Mouse (Mus musculus) CH12.LX (cell line): ENCODE measurements around the gene Rasa3. TPM values are rescaled to one million over a fixed set of nuclear protein-coding genes. Genes with fewer than 3 reads are reported as not detected.

ENCODE experiments used
- DNase-seq: peaks from one replicate; pipeline ENCODE4 v3.0.0-alpha.2; 2013; ENCODE audit errors: extremely low read depth
- H3K27ac ChIP-seq: 2 replicates; pipeline ENCODE4 v1.5.1; 2012; ENCODE audit warnings: low read depth, mild to moderate bottlenecking, control low read depth, moderate library complexity; ENCODE audit not compliant: insufficient read depth
- H3K27me3 ChIP-seq: replicated peaks from 2 replicates; pipeline ENCODE3; 2012; ENCODE audit warnings: inconsistent platforms
- H3K36me3 ChIP-seq, 2 experiments: replicated peaks in 1 of 2; 2 replicates each; pipeline versions ENCODE3 to v1.6.1; 2012; ENCODE audit warnings: inconsistent platforms in 1 of 2, low read length in 1 of 2, mild to moderate bottlenecking in 1 of 2, mixed read lengths in 1 of 2, moderate library complexity in 1 of 2; ENCODE audit not compliant: control insufficient read depth in 1 of 2, insufficient read depth in 1 of 2
- H3K4me1 ChIP-seq, 2 experiments: 2 replicates each; pipeline ENCODE4 v1.6.1; 2012; ENCODE audit warnings: inconsistent platforms in 1 of 2, moderate library complexity in 1 of 2; ENCODE audit not compliant: insufficient read depth in 2 of 2, control insufficient read depth in 1 of 2
- H3K4me2 ChIP-seq: 2 replicates; pipeline ENCODE4 v1.6.1; 2012; ENCODE audit warnings: low read depth, mild to moderate bottlenecking, control low read depth; ENCODE audit not compliant: poor library complexity, insufficient read depth, severe bottlenecking
- H3K4me3 ChIP-seq, 3 experiments: fragments of 150-350 bp in 1 of 3; sonication (generic) in 1 of 3; replicated peaks in 1 of 3; 2 replicates each; pipeline versions ENCODE3 to v1.5.1; 2011 to 2012; ENCODE audit warnings: low read depth in 2 of 3, low read length in 2 of 3, mild to moderate bottlenecking in 2 of 3, moderate library complexity in 2 of 3, control low read depth in 1 of 3, improper control_type of control experiment in 1 of 3, inconsistent platforms in 1 of 3, mixed read lengths in 1 of 3; ENCODE audit not compliant: poor library complexity in 1 of 3
- H3K79me2 ChIP-seq: replicated peaks from 2 replicates; pipeline ENCODE4 v1.6.1; 2012; ENCODE audit warnings: mild to moderate bottlenecking, moderate library complexity; ENCODE audit not compliant: control insufficient read depth, poor library complexity, insufficient read depth, severe bottlenecking; ENCODE audit errors: extremely low read depth
- H3K9ac ChIP-seq: 2 replicates; pipeline ENCODE4 v1.6.1; 2012; ENCODE audit warnings: low read depth, mild to moderate bottlenecking, control low read depth, moderate library complexity; ENCODE audit not compliant: insufficient read depth
- H3K9me3 ChIP-seq: replicated peaks from 2 replicates; pipeline ENCODE3; 2012; ENCODE audit warnings: low read length, inconsistent platforms, mixed read lengths
- BHLHE40 ChIP-seq: IDR thresholded peaks from 2 replicates; pipeline ENCODE4 v1.6.1; 2011; ENCODE audit warnings: mild to moderate bottlenecking, low read depth, low read length, improper control_type of control experiment
- CHD1 ChIP-seq: IDR thresholded peaks from 2 replicates; pipeline ENCODE4 v1.6.1; 2012; ENCODE audit warnings: low read depth, low read length, improper control_type of control experiment, inconsistent platforms
- CTCF ChIP-seq, 2 experiments: IDR thresholded peaks in 1 of 2; conservative IDR thresholded peaks in 1 of 2; 2 replicates each; pipeline ENCODE4 v1.5.1; 2011 to 2012; ENCODE audit warnings: low read depth in 2 of 2, low read length in 2 of 2, improper control_type of control experiment in 1 of 2, inconsistent platforms in 1 of 2, mild to moderate bottlenecking in 1 of 2, moderate library complexity in 1 of 2
- EP300 ChIP-seq: IDR thresholded peaks from 2 replicates; pipeline ENCODE4 v1.6.1; 2011; ENCODE audit warnings: low read length, improper control_type of control experiment
- ETS1 ChIP-seq: conservative IDR thresholded peaks from 2 replicates; pipeline ENCODE4 v1.6.1; 2012; ENCODE audit warnings: low read depth, mild to moderate bottlenecking, inconsistent platforms, low read length, improper control_type of control experiment, moderate library complexity
- HCFC1 ChIP-seq: IDR thresholded peaks from 2 replicates; pipeline ENCODE4 v1.6.1; 2012; ENCODE audit warnings: low read depth, mild to moderate bottlenecking, inconsistent platforms, low read length, improper control_type of control experiment
- JUN ChIP-seq: IDR thresholded peaks from 2 replicates; pipeline ENCODE4 v1.6.1; 2011; ENCODE audit warnings: low read depth, mild to moderate bottlenecking, low read length, improper control_type of control experiment, moderate library complexity; ENCODE audit not compliant: insufficient read depth
- JUND ChIP-seq: conservative IDR thresholded peaks from 2 replicates; pipeline ENCODE4 v1.6.1; 2011; ENCODE audit warnings: low read depth, low read length, improper control_type of control experiment
- KAT2A ChIP-seq: IDR thresholded peaks from 2 replicates; pipeline ENCODE4 v1.6.1; 2012; ENCODE audit warnings: low read length, improper control_type of control experiment, inconsistent platforms; ENCODE audit not compliant: insufficient replicate concordance
- MAFK ChIP-seq: IDR thresholded peaks from 2 replicates; pipeline ENCODE4 v1.6.1; 2011; ENCODE audit warnings: low read length, improper control_type of control experiment; ENCODE audit not compliant: insufficient replicate concordance
- MAX ChIP-seq: IDR thresholded peaks from 2 replicates; pipeline ENCODE4 v1.6.1; 2011; ENCODE audit warnings: low read length, improper control_type of control experiment
- MAZ ChIP-seq: IDR thresholded peaks from 2 replicates; pipeline ENCODE4 v1.6.1; 2012; ENCODE audit warnings: low read depth, mild to moderate bottlenecking, inconsistent platforms, low read length, improper control_type of control experiment, moderate library complexity
- MXI1 ChIP-seq: IDR thresholded peaks from 2 replicates; pipeline ENCODE4 v1.6.1; 2011; ENCODE audit warnings: mild to moderate bottlenecking, low read depth, low read length, improper control_type of control experiment
- MYC ChIP-seq: IDR thresholded peaks from 2 replicates; pipeline ENCODE4 v1.6.1; 2011; ENCODE audit warnings: low read depth, mild to moderate bottlenecking, improper control_type of control experiment, low read length
- PAX5 ChIP-seq: IDR thresholded peaks from 2 replicates; pipeline ENCODE4 v1.6.1; 2012; ENCODE audit warnings: low read length, inconsistent platforms, mixed read lengths
- POLR2A ChIP-seq: IDR thresholded peaks from 2 replicates; pipeline ENCODE4 v1.6.1; 2011; ENCODE audit warnings: low read depth, mild to moderate bottlenecking, improper control_type of control experiment, low read length
- RAD21 ChIP-seq: IDR thresholded peaks from 2 replicates; pipeline ENCODE4 v1.6.1; 2011; ENCODE audit warnings: low read depth, mild to moderate bottlenecking, low read length, improper control_type of control experiment, moderate library complexity
- RCOR1 ChIP-seq: conservative IDR thresholded peaks from 2 replicates; pipeline ENCODE4 v1.6.1; 2012; ENCODE audit warnings: low read depth, mild to moderate bottlenecking, inconsistent platforms, low read length, improper control_type of control experiment
- TBP ChIP-seq: conservative IDR thresholded peaks from 2 replicates; pipeline ENCODE4 v1.6.1; 2011; ENCODE audit warnings: low read depth, low read length, improper control_type of control experiment
- TCF12 ChIP-seq: IDR thresholded peaks from 2 replicates; pipeline ENCODE4 v1.6.1; 2014; ENCODE audit warnings: low read depth, mild to moderate bottlenecking, inconsistent platforms, low read length, improper control_type of control experiment
- USF1 ChIP-seq: IDR thresholded peaks from 2 replicates; pipeline ENCODE4 v1.6.1; 2014; ENCODE audit warnings: low read depth, mild to moderate bottlenecking, inconsistent platforms, low read length, improper control_type of control experiment
- USF2 ChIP-seq: conservative IDR thresholded peaks from 2 replicates; pipeline ENCODE4 v1.6.1; 2011; ENCODE audit warnings: low read depth, low read length, improper control_type of control experiment
- ZC3H11A ChIP-seq: IDR thresholded peaks from 2 replicates; pipeline ENCODE4 v1.6.1; 2012; ENCODE audit warnings: low read depth, mild to moderate bottlenecking, inconsistent platforms, low read length, improper control_type of control experiment
- dilution Hi-C: fragments of 300-500 bp; cut with MboI; formaldehyde crosslinking; loops from 2 replicates; pipeline ENCODE4 v1.14.3; 2020; ENCODE audit warnings: low sequenced_read_pairs; ENCODE audit not compliant: extremely low pct_unique_long_range_greater_than_20kb, extremely low pct_ligation_motif_present
- in situ Hi-C: fragments of 300-500 bp; cut with MboI; formaldehyde crosslinking; loops from 3 replicates; pipeline ENCODE4 v1.14.3; 2019; ENCODE audit warnings: low sequenced_read_pairs, low pct_ligation_motif_present, low pct_unique_long_range_greater_than_20kb, mixed read lengths
- polyA plus RNA-seq: library from polyadenylated mRNA; unstranded; fragments of >175 nt; gene quantifications from 2 replicates; pipeline ENCODE4 v1.2.1, GENCODE M21; 2012; ENCODE audit warnings: low read depth; ENCODE audit not compliant: insufficient read length
- total RNA-seq, 2 experiments: library from RNA; depleted of rRNA; stranded (reverse); fragments of 300-350 nt in 1 of 2; fragments of >200 nt in 1 of 2; gene quantifications; 2 replicates each; pipeline ENCODE4 v1.2.3; 2012 to 2014

Rasa3 gene
- total and polyA plus RNA-seq, 3 experiments = 12.8 to 28.5 (median 13.6) TPM

DNA sequence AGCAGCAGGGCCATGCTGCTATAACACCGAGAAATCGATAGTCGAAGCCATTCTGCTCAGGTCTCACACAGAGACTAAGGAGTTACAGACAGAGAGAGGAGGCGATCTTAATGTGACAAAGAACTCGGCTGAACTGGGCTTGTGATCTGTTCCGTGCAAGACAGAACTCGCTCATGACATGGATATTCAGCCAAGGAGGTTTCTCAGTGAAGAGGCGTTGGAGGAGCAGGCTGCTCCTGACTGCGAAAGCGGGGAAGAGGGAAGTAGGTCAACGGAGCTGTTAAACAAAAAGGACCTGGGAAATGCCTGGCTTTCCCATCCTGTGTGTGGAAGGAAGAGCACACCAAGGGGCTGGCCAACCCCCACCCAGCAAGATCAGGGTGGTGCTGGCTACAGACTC lies 105.4 kb downstream of the Rasa3 start:
- dilution Hi-C loops (no loop called here), in situ Hi-C loops (no loop called here)
- H3K4me1 ChIP-seq = no peaks in the 10 kb centered on the region
- no peak overlapping the region for H3K27ac ChIP-seq
- H3K36me3 ChIP-seq = peaks cover 40 to 91% of the 10 kb centered on the region in 2 experiments
- H3K27me3 ChIP-seq = no peaks in the 10 kb centered on the region
- no peaks in the 10 kb centered on the region for H3K79me2 ChIP-seq
- TF ChIP-seq MXI1 = no peak
- no peak for TF ChIP-seq BHLHE40
- TF ChIP-seq USF2 = no peak
- TF ChIP-seq RCOR1 = no peak
- TF ChIP-seq RAD21 = no peak
- no peak for TF ChIP-seq TBP
- no peak for TF ChIP-seq JUND
- TF ChIP-seq POLR2A = no peak
- no peak for TF ChIP-seq ZC3H11A
- TF ChIP-seq PAX5 = no peak
- no peak for TF ChIP-seq MAFK
- no peak for TF ChIP-seq JUN
- TF ChIP-seq KAT2A = no peak
- no peak for TF ChIP-seq CHD1
- TF ChIP-seq, all 38 proteins: peak for 0
- H3K4me2 ChIP-seq = no peak overlapping the region
- no peak overlapping the region for H3K9ac ChIP-seq
- no peak for DNase-seq
- peaks cover 3% of the 10 kb centered on the region for H3K9me3 ChIP-seq
- no peak overlapping the region for H3K4me3 ChIP-seq

DNA sequence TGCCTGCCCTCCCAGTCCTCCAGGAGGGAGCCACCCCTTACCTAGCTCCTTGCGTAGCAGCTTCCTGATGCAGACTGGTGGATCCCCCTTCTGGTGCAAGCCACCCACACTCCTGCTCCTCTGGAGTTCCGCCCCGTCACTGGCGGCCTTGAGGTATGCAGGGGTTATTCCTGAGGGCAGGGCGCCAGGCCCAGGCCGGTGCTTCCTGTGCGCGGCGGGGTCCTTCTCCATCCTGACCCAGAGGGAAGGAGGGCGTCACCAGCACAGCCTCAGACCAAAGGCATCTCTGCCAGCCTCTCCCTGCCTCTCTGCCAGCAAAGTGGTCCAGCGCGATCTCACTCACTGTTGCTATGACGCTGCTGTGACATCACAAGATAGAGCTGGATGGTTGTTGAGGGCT lies 115.3 kb downstream of the Rasa3 start, which contains the start of gene 1700029H14Rik:
Gene 1700029H14Rik, minus strand, starts transcription at position 344 of the 400 bp plus-strand sequence.
- Histone ChIP-seq H3K4me3 (no peak within 1 kb of the TSS), H3K36me3 (peaks cover 0 to 8% of the 10 kb centered on the region in 2 experiments), H3K4me1 (peaks cover 0 to 10% of the 10 kb centered on the region in 2 experiments; a peak in 2 of 4 replicates), H3K4me2 (no peak within 1 kb of the TSS), H3K79me2 (no peaks in the 10 kb centered on the region), H3K9me3 (no peaks in the 10 kb centered on the region), H3K9ac (no peak within 1 kb of the TSS), H3K27me3 (no peaks in the 10 kb centered on the region), H3K27ac (no peak within 1 kb of the TSS)
- in situ Hi-C loops = no loop called here
- no peak for DNase-seq
- dilution Hi-C loops = no loop called here
- TF ChIP-seq BHLHE40 (no peak), USF2 (no peak), ZC3H11A (no peak), HCFC1 (no peak), CTCF (conservative IDR thresholded peaks at IDR 0.05 in 1 of 2, IDR thresholded peaks at IDR 0.05 in 1 of 2; ENCODE audit: low read depth in 2 of 2, low read length in 2 of 2) (no peak), MAFK (no peak), MYC (no peak), USF1 (no peak), POLR2A (no peak), PAX5 (no peak), MAZ (no peak), CHD1 (no peak), TCF12 (no peak), ETS1 (no peak), MAX (no peak), EP300 (no peak)
